Mouse (Mus musculus): ENCODE results near the gene Zfp57.
A peak's percentile ranks its signal among the peaks of the same experiment; 100 is the strongest.

Gene Zfp57

GRCm38 (mm10) chr17:37045611-37046311 lies 44.8 kb downstream of the Zfp57 start, which contains the start of gene Gabbr1:
TSS of gene Gabbr1 (plus strand) at chr17:37045966.
- DNase-seq (ENCODE audit: low read depth, low spot score): peak; percentile 90

DNA sequence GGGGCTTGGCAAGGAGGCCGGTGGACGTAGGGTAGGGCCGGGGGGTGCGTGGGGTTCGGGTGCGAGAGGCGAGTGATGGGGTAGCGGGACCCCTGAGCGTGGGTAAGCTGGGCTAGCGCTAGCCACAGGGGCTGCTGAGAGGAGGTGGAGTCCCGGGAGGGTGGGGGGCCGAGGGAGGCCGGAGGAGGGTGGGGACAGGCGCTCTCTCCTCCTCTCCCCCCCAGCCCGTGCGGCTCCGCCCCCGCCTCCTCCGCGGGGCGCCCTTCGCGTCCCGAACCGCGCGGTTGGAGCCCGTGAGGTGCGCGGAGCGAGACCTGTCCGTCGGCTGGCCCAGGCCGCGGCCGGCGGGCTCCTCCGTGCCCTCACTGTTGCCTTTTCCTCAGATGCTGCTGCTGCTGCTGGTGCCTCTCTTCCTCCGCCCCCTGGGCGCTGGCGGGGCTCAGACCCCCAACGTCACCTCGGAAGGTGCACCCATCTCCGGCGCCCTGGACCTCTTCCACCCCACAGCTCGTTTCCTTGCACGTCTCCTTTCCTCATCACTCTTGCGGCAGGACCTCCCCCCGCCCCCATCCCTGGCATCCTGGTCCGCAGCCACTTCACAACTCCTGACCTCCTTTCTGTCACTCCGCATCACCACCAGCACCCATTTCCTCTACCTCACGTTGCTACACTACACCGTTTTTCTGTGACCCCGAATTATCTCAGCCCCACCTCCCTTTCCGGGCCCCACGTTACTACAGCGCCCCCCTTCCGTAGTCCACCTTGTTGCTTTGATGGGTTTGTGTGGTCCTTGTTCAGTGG lies 45.5 kb downstream of the Zfp57 start:
- DNase-seq (ENCODE audit: low read depth, low spot score): peak; percentile 65

GRCm38 (mm10) chr17:37047332-37047976 lies 46.5 kb downstream of the Zfp57 start:
- DNase-seq (ENCODE audit: low read depth, low spot score): peak; percentile 5

GRCm38 (mm10) chr17:37047981-37048380 lies 47.0 kb downstream of the Zfp57 start:
- DNase-seq (ENCODE audit: low read depth, low spot score): peak; percentile 62

- peak; percentile 7 for DNase-seq (ENCODE audit: low read depth, low spot score)
Measured at GRCm38 (mm10) chr17:37048383-37048782, 47.4 kb downstream of the Zfp57 start.

DNA sequence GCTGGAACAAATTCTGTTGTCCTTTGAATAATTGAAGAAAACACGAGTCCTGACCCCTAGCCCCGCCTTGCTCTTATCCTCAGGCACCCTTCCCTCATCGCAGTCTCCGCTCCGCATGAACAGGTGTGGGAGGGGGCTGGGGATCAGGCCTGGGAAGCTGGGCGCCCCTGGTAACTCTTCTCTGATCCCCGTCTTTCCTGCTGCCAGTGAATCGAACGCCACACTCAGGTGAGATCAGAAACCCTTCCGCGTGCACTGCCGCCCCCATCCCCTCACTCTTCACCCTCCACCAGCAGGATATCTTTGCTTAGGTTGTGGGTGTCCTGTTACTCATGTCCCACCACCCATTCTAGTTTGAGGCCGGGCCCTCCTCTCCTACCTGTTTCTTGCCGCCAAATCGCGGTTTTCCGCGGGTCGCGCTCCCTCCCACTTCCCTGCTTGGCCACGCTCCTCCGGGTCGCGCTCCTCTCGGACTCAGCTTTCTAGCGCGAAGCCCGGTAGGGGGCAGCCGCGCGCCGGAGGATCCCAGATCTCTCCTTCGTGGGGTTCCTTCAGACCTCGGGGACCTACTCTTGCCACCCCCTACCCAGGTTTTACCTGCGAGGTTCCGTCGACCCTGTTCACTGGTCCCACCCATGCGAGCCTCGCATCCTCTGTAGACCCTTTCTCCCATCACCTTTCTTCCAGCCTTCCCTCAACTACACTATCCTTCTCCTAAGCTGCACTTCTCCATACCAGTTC lies 48.8 kb downstream of the Zfp57 start:
- peak; percentile 66 for DNase-seq (ENCODE audit: low read depth, low spot score)

DNA sequence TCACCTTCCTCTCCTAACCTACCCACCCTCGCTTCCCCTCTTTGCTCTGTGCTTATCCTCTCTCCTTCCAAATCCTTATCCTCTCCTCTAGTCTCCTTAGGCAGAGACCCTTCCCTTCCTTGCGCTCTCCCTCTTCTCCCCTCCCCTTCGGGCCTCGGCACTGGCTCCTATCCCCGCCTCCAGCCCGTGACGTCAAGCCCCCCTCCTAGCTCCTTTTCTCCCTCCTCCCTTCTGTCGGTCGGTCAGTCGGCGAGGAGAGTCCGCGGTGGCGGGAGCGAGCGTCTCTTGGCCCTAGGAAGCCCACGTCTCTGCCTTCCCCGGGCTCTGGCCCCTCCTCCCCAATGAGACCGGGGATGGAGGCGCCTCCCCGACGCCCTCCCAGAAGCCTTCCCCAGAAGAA lies 49.4 kb downstream of the Zfp57 start:
- peak; percentile 58 for DNase-seq (ENCODE audit: low read depth, low spot score)

DNA sequence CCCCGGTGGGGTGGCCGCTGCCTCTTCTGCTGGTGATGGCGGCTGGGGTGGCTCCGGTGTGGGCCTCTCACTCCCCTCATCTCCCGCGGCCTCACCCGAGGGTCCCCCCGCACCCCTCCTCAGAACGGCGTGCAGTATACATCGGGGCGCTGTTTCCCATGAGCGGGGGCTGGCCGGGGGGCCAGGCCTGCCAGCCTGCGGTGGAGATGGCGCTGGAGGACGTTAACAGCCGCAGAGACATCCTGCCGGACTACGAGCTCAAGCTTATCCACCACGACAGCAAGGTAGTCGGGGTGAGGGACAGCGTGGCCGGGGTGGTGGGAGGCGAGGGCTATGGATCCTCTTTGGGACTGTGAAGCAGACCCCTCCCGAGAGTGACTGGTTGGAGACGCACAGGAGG lies 49.9 kb downstream of the Zfp57 start:
- peak; percentile 3 for DNase-seq (ENCODE audit: low read depth, low spot score)

GRCm38 (mm10) chr17:37051745-37052144 lies 50.8 kb downstream of the Zfp57 start:
- no peak for DNase-seq (ENCODE audit: low read depth, low spot score)

- DNase-seq (ENCODE audit: low read depth, low spot score): no peak
Measured at GRCm38 (mm10) chr17:37056957-37057356, 56.0 kb downstream of the Zfp57 start.
